Mouse (Mus musculus) adrenal gland, adult 8-10 months (tissue): ENCODE measurements around the gene Kif21a. TPM values are rescaled to one million over a fixed set of nuclear protein-coding genes. Genes with fewer than 3 reads are reported as not detected.

Experiments used
- DNase-seq: peaks from one replicate; pipeline ENCODE4 v3.0.0; 2022
- total RNA-seq, 4 experiments: library from RNA; stranded (reverse); gene quantifications; 2 replicates each; pipeline ENCODE4 v1.2.4; 2022

Kif21a gene
- total RNA-seq, 4 experiments from 2014 or later: 15.8 to 26.1 (median 21.8) TPM

DNA sequence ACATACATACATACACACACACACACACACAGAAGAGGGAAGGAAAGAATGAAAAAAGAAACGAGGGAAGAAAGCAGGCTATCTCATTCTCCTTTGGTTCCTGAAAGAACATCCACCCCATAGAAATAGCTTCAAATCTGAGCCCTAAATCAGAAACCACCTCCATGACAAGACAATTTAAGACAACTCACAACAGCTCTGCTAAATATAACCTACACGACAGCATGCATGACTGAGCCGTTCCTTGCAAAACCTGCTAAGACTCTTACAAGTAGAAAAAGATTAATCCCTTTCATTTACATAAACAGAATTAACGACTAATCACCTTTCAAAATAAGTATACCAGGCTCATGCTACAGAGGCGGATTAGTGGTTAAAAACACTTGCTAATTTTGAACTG is 118.3 kb downstream of the Kif21a start:
- no peak for DNase-seq

DNA sequence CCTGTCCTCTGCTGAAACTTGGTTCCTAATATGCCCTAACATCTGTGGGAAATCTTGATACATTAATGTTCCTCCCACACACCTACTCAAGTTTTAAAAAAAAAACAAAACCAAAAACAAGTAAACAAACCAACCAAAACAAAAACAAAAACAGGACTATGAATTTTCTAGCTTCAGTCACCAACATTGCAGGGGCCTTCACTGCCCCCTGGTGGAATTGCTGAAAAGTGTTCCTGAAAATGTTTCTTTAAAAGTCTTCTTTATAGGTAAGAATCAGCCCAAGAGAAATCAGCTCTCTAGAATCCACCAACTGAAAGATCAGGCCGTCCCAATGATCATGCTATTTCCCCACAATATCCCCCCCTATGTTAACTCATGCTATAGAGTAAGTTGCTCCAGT is 120.7 kb downstream of the Kif21a start:
- no peak for DNase-seq

DNA sequence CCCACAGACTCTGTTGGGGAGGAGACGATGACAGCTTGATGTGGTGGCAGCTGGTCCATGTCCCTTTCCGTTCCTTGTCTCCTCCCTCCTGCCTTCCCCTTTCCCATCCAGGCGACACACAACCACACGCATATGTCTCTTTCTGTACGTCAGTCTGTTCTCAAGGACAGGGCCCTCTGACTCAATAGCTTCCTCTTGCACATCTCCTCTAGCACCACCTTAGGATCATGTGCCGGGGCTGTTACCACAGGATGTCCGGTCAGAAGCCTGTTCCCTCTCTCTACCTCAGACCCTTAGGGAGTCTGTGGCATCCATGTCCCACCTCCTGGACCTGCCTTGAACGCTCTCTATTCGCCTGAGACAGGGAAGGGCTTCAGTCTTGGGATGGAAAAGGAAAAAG is 153.3 kb downstream of the Kif21a start:
- DNase-seq: no peak

DNA sequence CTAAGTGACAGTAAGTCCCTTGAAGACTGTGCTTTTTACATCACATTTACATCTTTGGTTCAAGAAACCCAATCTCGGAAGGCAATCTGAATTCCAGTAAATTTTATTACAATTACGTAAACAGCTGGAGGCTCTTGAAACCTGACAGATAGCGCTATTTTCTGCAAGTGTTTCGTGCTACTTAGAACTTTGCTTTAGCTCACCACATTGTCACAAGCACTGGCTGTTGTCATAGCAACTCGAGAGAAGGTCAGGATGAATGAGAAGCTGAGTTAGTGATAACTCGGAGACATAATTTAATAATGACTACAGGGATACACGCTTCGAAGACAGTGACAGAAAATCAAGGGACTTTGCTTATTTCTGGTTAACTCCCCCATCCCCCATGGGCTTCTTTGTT is 162.3 kb downstream of the Kif21a start:
- DNase-seq: no peak

Other genes with a start within 250 kb of the Kif21a start
- 10 to 100 TPM; 10.6 to 42.9 (median 14.4) TPM for gene Abcd2, start 141.9 kb upstream of the Kif21a start, total RNA-seq
- gene CN725425, start 149.5 kb upstream of the Kif21a start, total RNA-seq: not detected